Mouse (Mus musculus) kidney, embryonic 15.5 days (tissue): ENCODE measurements around the gene Kif24. TPM values are rescaled to one million over a fixed set of nuclear protein-coding genes. Genes with fewer than 3 reads are reported as not detected.

Experiments used
- ATAC-seq: fragments of 200-750 bp; cut with Nextera tagmentation; replicated peaks from 2 replicates; pipeline ENCODE4 v1.8.0; 2017; ENCODE audit warnings: moderate TSS enrichment; ENCODE audit not compliant: low FRiP score
- H3K27ac ChIP-seq: fragments of 300-500 bp; sonication (generic); 2 replicates; pipeline ENCODE4 v1.5.1; 2015; ENCODE audit warnings: mild to moderate bottlenecking, inconsistent platforms
- H3K27me3 ChIP-seq: fragments of 300-500 bp; sonication (generic); 2 replicates; pipeline ENCODE4 v1.6.1; 2015; ENCODE audit warnings: inconsistent platforms
- H3K36me3 ChIP-seq: fragments of 300-500 bp; sonication (generic); 2 replicates; pipeline ENCODE4 v1.6.1; 2015; ENCODE audit warnings: inconsistent platforms
- H3K4me1 ChIP-seq: fragments of 300-500 bp; sonication (generic); 2 replicates; pipeline ENCODE4 v1.6.1; 2015; ENCODE audit warnings: inconsistent platforms
- H3K4me2 ChIP-seq: fragments of 300-500 bp; sonication (generic); 2 replicates; pipeline ENCODE4 v1.6.1; 2015; ENCODE audit warnings: moderate library complexity, mild to moderate bottlenecking, inconsistent platforms
- H3K4me3 ChIP-seq: fragments of 300-500 bp; sonication (generic); replicated peaks from 2 replicates; pipeline ENCODE4 v1.5.1; 2015; ENCODE audit warnings: mild to moderate bottlenecking, inconsistent platforms
- H3K9ac ChIP-seq: fragments of 300-500 bp; sonication (generic); 2 replicates; pipeline ENCODE4 v1.6.1; 2015; ENCODE audit warnings: mild to moderate bottlenecking, inconsistent platforms
- H3K9me3 ChIP-seq: fragments of 300-500 bp; sonication (generic); replicated peaks from 2 replicates; pipeline ENCODE4 v1.6.1; 2016; ENCODE audit warnings: inconsistent platforms
- WGBS: fragments of 180-500 bp; shearing (Covaris S2); methylation state at CpG from one replicate; pipeline ENCODE4 v1.1.7; 2015; ENCODE audit warnings: mixed read lengths; 5-methylcytosine and 5-hydroxymethylcytosine counted together
- polyA plus RNA-seq: library from polyadenylated mRNA; unstranded; fragments of >200 nt; fragmentation: Nextera tagmentation; extraction: Ambion mirVana; gene quantifications from 2 replicates; pipeline ENCODE4 v1.2.1, GENCODE M21; 2015

The Kif24 gene
- polyA plus RNA-seq, 1 experiment from 2014 or later = 7.9 TPM

DNA sequence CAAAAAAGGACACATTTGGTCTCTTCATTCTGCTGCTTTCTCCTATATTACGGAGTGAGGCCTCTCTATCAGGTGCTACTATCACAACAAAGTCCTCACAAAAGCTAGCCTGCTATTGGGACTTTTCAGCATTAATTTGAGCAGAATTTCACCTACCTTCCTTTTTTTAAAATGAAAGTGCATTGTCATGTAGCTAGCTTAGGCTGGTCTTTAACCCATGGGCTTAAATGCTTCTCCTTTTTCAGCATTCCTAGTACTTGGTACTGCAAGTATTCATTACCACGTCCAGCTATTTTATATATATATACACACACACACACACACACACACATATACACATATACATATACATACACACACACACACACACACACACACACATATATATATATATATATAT lies 106.0 kb downstream of the Kif24 start:
- no peak overlapping the region for H3K27ac ChIP-seq
- no peak overlapping the region for H3K4me2 ChIP-seq
- no peak for ATAC-seq
- no peak overlapping the region for H3K9ac ChIP-seq
- no peaks in the 10 kb centered on the region for H3K4me1 ChIP-seq
- no peak overlapping the region for H3K4me3 ChIP-seq
- H3K9me3 ChIP-seq = no peaks in the 10 kb centered on the region
- no peaks in the 10 kb centered on the region for H3K27me3 ChIP-seq
- 92% methylated on average over 2 of the region's 2 CpGs for WGBS
- peaks cover 26% of the 10 kb centered on the region for H3K36me3 ChIP-seq

DNA sequence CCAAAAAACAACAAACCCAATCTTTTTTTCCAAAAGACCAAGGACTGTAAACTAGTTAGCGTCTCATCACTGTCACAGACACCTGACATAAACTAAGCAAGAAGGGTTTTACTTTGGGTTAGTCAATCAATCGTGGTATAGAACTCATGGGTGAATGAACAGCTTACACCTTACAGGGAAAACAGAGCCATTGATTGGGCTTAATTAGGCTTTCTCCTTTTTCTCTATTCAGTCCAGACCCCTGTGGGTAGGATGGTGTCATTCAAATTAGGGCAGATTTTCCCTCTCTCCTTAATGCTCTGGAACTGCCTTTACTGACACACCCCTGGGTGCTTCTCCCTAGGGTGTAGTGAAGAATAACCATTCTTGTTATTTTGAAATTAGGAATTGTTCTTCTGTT lies 107.5 kb downstream of the Kif24 start:
- Histone ChIP-seq H3K9ac (no peak overlapping the region), H3K36me3 (peaks cover 34% of the 10 kb centered on the region), H3K27me3 (no peaks in the 10 kb centered on the region), H3K9me3 (no peaks in the 10 kb centered on the region), H3K27ac (no peak overlapping the region), H3K4me2 (no peak overlapping the region), H3K4me1 (no peaks in the 10 kb centered on the region), H3K4me3 (no peak overlapping the region)
- WGBS = 77% methylated on average over 2 of the region's 2 CpGs
- no peak for ATAC-seq

DNA sequence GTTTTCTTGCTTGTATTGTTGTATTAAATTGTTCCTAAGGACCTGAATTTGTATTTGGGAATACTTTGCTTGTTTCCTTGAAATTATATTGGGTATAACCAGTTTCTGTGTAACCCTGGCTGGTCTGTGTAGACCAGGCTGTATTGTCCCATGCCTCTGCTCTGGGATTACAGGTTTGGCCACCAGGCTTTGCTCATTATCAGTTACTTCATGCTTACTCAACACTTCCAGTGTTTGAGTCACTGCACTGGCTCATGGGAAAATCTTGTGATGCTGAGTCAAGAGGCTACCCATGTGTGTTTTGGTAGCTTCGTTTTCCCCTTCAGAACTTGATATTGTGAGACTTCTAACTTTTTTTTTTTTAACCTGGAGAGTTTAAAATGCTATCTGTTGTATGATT lies 111.4 kb downstream of the Kif24 start:
- no peak overlapping the region for H3K4me2 ChIP-seq
- no peak overlapping the region for H3K9ac ChIP-seq
- peaks cover 32% of the 10 kb centered on the region for H3K36me3 ChIP-seq
- 90% methylated on average over 1 of the region's 1 CpGs for whole genome bisulfite sequencing
- no peaks in the 10 kb centered on the region for H3K9me3 ChIP-seq
- no peaks in the 10 kb centered on the region for H3K27me3 ChIP-seq
- H3K4me1 ChIP-seq = peaks cover 5% of the 10 kb centered on the region; the same call in 1 of the 2 replicates
- no peak overlapping the region for H3K4me3 ChIP-seq
- ATAC-seq = no peak
- H3K27ac ChIP-seq = no peak overlapping the region

DNA sequence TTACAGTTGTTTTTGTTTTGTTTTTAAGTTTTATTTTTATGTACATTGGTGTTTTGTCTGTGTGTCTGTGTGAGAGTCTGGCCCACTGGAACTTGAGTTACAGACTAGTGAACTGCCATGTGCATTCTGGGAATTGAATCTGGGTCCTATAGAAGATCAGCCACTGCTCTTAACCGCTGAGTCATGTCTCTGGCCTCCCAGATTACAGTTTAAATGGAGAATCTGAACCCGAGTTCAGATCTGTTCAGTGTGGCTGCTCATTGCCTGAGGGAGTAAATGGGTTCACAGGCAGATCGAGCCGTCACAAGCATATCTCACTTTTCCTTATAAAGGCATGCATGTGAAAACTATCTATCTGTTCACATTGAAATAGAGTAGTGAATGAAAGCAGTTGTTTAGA lies 111.9 kb downstream of the Kif24 start:
- Histone ChIP-seq H3K9ac (no peak overlapping the region), H3K4me3 (no peak overlapping the region), H3K9me3 (no peaks in the 10 kb centered on the region), H3K4me2 (no peak overlapping the region), H3K27ac (no peak overlapping the region), H3K36me3 (peaks cover 32% of the 10 kb centered on the region), H3K4me1 (peaks cover 10% of the 10 kb centered on the region), H3K27me3 (no peaks in the 10 kb centered on the region)
- WGBS = 92% methylated on average over 4 of the region's 4 CpGs
- ATAC-seq = no peak

DNA sequence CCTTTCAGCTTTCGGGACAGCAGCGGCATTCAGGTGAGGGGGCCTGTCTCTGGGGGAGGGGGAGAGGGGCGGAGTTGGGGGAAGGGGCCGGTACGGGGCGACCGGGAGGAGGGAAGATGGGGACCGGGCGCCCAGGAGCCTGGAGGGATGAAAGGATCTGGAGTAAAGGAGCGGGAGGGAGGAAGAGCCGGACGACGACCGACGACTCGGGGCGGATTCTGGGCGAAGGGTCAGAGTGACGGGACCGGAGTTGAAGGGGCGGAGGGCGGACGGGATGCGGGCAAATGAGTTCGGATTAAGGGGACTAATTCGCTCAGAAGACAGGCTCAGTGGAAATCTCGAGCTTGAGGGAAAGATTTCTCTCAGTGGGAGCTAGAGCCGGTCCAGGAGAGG lies 115.5 kb downstream of the Kif24 start:
- Histone ChIP-seq H3K36me3 (peaks cover 16% of the 10 kb centered on the region), H3K9ac (peak overlapping the region; percentile 70), H3K4me2 (peak overlapping the region; percentile 64), H3K9me3 (no peaks in the 10 kb centered on the region), H3K4me1 (peaks cover 15% of the 10 kb centered on the region), H3K4me3 (peak overlapping the region; percentile 89), H3K27ac (peak overlapping the region; percentile 97), H3K27me3 (no peaks in the 10 kb centered on the region)
- peak; percentile 76; the same call in 1 of the 2 replicates for ATAC-seq
- under 1% methylated on average over 28 of the region's 28 CpGs for WGBS

DNA sequence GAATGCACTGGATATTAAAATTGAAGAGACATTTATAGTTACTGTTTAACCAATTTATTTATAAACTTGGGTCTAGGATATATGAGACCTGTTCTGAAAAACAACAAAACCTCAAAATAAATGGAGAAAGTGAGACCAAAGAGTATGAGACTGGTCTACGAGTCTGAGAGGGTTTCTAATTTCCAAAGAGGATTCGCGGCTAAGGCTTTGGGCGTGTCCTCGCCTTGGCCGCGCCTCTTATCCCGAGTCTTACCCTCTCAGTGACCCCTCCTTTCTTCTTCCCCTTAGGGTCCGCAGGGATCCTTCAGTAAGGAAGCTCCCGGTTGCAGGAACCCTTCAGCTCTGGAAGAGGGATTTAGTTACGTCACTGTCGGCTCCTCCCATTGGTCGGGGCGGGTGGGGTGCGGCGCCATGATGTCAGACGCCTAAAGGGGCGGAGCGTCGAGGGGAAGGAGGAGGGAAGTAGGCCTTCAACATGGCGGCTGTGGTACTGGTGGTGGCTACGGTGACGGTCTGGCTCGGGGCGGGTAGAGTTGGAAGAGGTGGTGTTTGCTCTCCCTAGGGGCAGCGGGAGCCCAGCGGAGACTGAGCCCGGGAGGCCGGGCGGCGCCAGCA lies 116.0 kb downstream of the Kif24 start, which contains the start of gene Ubap1:
Gene Ubap1 (plus strand): TSS at position 413 of the 615 bp plus-strand sequence.
- WGBS = under 1% methylated on average over 31 of the region's 31 CpGs
- Histone ChIP-seq H3K9me3 (no peaks in the 10 kb centered on the region), H3K4me3 (peak within 1 kb of the TSS; percentile 89), H3K36me3 (peaks cover 16% of the 10 kb centered on the region), H3K4me1 (peaks cover 15% of the 10 kb centered on the region), H3K27ac (peak within 1 kb of the TSS; percentile 97), H3K9ac (peak within 1 kb of the TSS; percentile 70), H3K4me2 (peak within 1 kb of the TSS; percentile 64), H3K27me3 (no peaks in the 10 kb centered on the region)
- peak; percentile 99 for ATAC-seq

DNA sequence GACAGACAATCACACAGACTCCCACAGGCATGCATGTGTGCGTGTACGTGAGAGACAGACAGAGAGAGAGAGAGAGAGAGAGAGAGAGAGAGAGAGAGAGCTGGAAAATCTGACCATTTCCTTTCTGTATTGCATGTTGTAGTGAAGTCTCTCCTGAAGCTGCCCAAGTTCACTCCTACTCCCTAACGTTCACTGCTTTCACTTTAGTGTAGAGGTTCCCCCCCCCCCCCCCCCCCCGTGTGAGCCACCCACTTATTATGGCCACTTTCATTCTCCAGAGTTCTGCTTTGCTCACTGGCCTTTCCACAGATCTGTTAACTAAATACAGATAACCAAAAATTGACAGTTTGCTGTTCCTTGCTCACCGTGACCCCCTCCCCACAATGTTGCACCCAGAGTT lies 116.8 kb downstream of the Kif24 start:
- 0 out of 2 replicates have a peak overlapping the region, but pooled peaks have one; percentile 89 for H3K4me3 ChIP-seq

DNA sequence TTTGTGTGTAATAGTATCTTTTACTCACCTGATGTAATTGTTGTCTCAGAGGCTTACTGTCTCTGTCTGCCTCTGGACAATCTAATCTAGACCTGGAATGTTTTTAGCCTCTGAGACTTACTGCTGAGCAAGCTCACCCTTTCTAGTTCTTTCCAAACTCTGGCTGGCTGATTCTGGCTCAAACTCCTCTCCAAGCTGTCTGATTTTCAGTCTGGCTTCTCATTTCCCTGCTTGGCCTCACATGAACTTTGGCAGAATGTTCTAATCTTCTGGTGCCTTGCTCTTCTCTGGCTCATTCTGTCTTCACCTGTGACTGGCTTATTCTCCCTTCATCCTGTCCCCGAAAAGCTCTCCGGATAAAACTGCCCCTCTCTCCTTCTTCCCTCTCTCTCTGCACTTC lies 118.7 kb downstream of the Kif24 start:
- Histone ChIP-seq H3K4me2 (no peak overlapping the region), H3K9ac (no peak overlapping the region), H3K9me3 (no peaks in the 10 kb centered on the region), H3K27ac (no peak overlapping the region), H3K4me3 (no peak overlapping the region), H3K36me3 (no peaks in the 10 kb centered on the region), H3K4me1 (peaks cover 15% of the 10 kb centered on the region), H3K27me3 (no peaks in the 10 kb centered on the region)
- no peak for ATAC-seq
- WGBS = 81% methylated on average over 2 of the region's 2 CpGs

More for the DNA sequence above, 116.8 kb downstream of the Kif24 start:
- Histone ChIP-seq H3K4me1 (peaks cover 15% of the 10 kb centered on the region), H3K27ac (peak overlapping the region; percentile 62), H3K36me3 (peaks cover 15% of the 10 kb centered on the region), H3K9ac (no peak overlapping the region), H3K27me3 (no peaks in the 10 kb centered on the region), H3K9me3 (no peaks in the 10 kb centered on the region), H3K4me2 (peak overlapping the region; percentile 57)
- ATAC-seq = no peak
- 21% methylated on average over 5 of the region's 5 CpGs for WGBS

DNA sequence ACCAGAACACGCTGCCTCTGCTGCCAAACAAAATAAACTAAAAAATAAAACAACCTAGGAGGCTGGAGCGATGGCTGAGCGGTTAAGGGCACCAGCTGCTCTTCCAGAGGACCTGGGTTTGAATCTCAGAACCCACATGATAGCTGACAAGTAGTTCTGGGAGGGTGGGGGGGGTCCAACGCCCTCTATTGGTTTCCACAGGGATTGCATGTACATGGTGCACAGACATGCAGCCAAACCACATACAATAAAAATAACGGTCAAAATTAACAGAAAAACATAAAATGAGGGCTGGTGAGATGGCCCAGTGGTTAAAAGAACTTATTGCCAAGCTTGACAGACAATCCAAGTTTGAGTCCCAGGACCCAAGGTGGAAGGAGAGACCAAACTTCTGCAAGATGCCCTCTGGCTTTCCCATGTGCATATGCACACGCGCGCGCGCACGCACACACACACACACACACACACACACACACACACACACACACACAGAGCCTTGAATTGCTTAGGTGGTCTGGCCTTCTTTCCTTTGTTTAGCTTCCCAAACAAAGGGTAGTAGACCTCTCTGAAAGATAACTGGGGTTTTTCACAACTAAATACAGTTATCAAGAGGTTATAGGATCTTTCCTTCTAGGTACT lies 123.7 kb downstream of the Kif24 start:
- no peak for ATAC-seq
- 77% methylated on average over 11 of the region's 11 CpGs for WGBS
- H3K4me2 ChIP-seq = no peak overlapping the region

More for the DNA sequence above, 123.7 kb downstream of the Kif24 start:
- Histone ChIP-seq H3K27ac (no peak overlapping the region), H3K27me3 (no peaks in the 10 kb centered on the region), H3K4me1 (no peaks in the 10 kb centered on the region), H3K4me3 (no peak overlapping the region), H3K9ac (no peak overlapping the region), H3K9me3 (no peaks in the 10 kb centered on the region), H3K36me3 (no peaks in the 10 kb centered on the region)

Other genes starting within 250 kb of the Kif24 start
- 66.8 and 68.5 TPM in 2 replicates for gene Ubap2, start 189.7 kb downstream of the Kif24 start, polyA plus RNA-seq
- 65.7 and 67.9 TPM in 2 replicates for gene Dcaf12, start 150.0 kb downstream of the Kif24 start, polyA plus RNA-seq
- 62.3 and 63.0 TPM in 2 replicates for gene Ubap1, start 115.9 kb downstream of the Kif24 start, polyA plus RNA-seq
- gene Nudt2, start 264 bp upstream of the Kif24 start, polyA plus RNA-seq = 56.0 and 56.8 TPM in 2 replicates
- 7.4 and 9.0 TPM in 2 replicates for gene AI464131, start 38.2 kb upstream of the Kif24 start, polyA plus RNA-seq
- gene 1110017D15Rik, start 52.4 kb upstream of the Kif24 start, polyA plus RNA-seq = 0.55 TPM in 1 of 2 replicates, not detected in the other
- 1.9 and 2.8 TPM in 2 replicates for gene Fam219a, start 104.7 kb upstream of the Kif24 start, polyA plus RNA-seq
- 1.6 and 1.7 TPM in 2 replicates for gene Dnaic1, start 104.9 kb upstream of the Kif24 start, polyA plus RNA-seq
- 19.1 and 22.6 TPM in 2 replicates for gene Enho, start 175.4 kb upstream of the Kif24 start, polyA plus RNA-seq
- 19.8 and 22.1 TPM in 2 replicates for gene Cntfr, start 232.2 kb upstream of the Kif24 start, polyA plus RNA-seq
- 137 and 157 TPM in 2 replicates for gene Il11ra1, start 235.1 kb upstream of the Kif24 start, polyA plus RNA-seq
- gene Rpp25l, start 248.6 kb upstream of the Kif24 start, polyA plus RNA-seq = 76.2 and 83.6 TPM in 2 replicates